Mouse (Mus musculus): ENCODE data around the gene Esyt3.
A peak's percentile ranks its signal among the peaks of the same experiment; 100 is the strongest.

Esyt3 gene

DNA sequence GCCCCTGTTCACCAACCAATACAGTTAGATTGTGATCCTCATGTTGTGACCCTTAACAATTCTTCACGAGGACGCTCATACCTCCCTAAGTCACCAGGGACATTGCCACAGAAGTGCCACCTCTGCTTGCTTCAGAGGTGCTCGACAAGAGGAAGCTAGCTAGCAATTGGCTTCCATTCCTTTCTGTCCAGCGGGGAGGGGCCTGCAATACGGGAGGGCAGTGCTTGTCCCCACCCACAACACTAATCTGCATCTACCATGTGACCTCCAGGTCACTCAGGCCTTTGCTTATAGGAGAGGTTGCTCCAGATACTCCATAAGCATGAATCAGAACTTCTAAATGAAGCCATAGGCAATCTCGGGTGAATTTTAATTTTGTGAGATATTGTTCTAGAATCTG lies 5.0 kb downstream of the Esyt3 start:
- no peak for DNase-seq

DNA sequence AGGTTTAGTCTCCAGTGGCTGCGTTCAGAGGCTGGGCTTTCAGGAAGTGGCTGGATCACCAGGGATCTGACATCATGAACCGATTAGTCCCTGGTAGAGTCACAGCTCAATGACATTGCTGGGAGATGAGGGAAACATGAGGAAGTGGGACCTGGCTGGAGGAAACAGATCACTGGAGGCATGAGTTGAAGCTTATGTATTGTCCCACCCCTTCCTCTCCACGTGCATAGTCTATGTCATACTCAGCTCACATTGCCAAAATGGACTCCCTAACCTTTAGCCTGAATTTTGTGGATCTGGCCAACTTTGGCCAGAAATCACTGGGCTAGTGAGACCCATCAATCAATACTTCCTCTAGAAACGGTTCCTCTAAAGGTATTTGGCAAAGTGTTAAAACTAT lies 5.4 kb downstream of the Esyt3 start:
- DNase-seq = no peak

DNA sequence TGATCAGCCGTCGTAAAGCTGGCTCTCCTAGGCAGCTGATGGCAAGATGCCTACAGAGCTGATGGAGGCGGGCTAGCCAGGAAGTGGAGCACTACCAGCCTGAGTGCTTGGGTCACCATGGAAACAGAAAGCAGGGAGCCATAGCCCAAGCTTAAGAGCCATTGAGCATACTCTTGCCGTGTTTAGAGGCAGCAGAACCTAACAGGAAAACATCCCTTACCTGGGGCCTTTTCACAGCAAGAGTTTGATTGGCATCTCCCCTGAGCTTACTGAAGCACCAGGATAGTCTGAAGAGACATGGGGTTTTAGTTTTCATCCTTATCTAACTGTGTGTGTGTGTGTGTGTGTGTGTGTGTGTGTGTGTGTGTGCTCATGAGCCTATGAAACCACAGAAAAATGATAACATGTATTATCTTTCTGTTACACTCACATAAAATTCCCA lies 13.0 kb downstream of the Esyt3 start:
- DNase-seq = peak in 1 of 2 experiments; percentile 24

DNA sequence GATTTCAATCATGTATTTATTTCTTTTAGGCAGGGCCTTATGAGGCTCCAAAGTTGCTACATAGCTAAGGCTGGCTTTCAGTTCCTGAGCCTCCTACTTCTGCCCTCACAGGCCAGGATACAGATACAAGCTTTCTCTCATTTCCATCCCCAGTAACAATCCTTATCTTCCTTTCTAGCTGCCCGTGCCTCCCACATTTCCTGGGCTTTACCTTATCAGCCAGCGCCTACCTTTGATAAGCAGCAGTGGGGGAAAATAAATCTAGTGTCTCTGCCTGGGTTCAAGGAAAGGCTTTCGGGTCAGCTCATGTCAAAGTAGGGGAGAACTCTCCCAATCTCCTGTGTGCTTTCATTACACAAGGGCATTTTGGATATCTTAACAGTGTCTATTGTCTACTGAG lies 16.8 kb downstream of the Esyt3 start:
- no peak for DNase-seq

DNA sequence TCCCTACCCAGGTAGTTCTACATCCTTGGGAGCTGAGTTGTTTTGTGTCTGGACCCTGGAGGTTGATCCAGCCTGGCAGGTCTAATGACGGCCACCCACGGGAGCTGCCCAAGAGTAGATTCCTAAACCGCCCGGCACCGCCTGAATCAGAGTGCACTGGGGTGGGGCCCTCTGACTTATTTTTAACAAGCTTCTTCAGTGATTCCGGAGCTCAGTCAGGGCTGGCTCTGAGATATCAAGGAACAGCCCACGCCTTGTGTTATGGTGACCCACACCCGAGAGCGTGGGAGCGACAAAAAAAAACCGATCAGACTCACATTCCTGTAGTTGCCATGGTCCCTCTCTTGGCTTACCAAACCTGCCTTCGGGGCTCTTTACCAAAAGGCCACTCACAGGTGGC lies 18.2 kb downstream of the Esyt3 start:
- DNase-seq = no peak

DNA sequence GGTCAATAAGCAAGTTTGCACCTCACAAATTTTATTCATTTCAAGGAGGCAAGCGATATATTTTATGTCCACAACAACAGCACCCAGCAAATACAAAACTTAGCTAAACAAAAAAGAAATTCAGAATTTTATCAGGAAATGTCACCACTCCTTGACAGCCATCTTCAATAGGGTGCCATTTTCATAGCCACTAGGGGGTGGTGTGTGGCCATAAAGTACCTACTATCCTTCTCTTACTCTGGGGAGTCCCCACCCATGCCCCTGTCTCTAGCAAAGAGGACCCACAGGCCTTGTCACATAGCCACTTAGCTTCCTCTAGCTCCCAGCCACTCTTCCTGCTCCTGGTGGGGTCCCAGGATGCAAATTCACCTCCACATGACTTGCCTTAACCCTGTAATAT lies 19.2 kb downstream of the Esyt3 start:
- DNase-seq = no peak

DNA sequence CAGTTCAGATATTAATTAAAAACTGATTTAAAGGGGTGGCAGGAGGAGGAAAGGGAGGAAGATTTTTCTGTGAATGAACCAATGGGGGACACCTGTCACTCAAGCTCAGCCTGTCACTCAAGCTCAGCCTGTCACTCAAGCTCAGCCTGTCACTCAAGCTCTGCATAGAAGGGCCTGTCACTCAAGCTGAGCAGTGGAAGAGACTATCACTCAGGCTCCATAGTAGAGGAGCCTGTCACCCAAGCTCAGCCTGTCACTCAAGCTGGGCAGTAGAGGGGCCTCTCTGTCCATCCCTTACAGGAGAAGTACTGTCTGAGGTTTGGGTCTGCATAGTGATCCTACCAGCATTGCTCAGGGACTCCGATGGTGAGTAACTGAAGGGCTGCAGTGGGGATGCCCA lies 20.1 kb downstream of the Esyt3 start:
- no peak for DNase-seq

DNA sequence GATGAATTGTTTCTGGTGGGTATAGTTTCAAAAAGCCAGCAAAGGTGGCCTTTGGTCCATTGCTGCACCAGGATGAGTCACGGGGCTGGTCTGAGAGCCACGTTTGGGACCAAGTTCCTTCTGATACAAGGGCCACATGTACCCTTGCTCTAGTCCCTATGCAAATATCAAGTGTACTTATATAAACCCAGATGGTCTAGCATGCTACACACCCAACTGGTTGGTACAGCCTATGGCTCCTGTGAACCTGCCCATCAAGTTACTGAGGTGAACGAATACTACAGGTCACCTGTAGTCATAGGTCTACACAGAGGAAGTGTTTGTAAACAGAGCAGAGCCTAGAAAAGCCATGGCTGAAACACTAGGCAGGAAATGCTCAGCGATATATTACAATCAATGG lies 21.8 kb downstream of the Esyt3 start:
- DNase-seq = no peak

DNA sequence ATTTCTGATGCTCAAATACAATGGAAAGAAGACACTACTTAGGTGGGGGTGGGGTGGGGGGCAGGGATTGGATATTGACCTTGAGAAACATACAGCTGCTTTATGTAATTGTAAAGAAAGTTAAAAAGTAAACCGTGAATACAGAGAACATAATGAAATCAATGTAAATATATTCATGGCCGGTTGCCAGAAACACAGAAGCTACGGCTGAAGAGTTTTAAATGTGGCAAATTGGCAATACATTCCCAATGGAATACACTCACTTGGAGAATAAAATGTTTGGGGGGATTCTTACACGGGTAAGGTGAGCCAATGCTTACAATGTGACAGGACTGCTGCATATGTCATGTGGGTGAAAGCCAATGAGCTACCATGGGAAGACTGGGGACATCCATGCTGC lies 31.5 kb downstream of the Esyt3 start:
- DNase-seq = no peak

DNA sequence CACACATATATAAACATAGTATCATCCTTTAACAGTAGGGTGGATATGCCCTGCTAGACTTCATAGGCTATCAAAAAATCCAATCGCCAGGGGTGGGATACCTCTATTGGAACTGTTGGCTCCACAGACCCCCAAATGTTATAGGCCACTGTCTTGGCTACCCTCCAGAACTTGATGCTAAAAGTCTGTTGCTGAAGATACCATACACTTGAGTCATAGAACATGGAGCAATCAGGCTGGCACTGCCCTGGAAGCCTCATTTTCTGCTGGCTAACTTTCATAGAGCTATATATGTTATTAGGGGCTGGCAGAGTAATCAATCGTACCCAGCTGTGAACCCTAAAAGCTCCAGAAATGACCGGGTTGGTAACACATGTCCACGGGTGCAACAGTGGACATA lies 32.4 kb downstream of the Esyt3 start:
- no peak for DNase-seq

DNA sequence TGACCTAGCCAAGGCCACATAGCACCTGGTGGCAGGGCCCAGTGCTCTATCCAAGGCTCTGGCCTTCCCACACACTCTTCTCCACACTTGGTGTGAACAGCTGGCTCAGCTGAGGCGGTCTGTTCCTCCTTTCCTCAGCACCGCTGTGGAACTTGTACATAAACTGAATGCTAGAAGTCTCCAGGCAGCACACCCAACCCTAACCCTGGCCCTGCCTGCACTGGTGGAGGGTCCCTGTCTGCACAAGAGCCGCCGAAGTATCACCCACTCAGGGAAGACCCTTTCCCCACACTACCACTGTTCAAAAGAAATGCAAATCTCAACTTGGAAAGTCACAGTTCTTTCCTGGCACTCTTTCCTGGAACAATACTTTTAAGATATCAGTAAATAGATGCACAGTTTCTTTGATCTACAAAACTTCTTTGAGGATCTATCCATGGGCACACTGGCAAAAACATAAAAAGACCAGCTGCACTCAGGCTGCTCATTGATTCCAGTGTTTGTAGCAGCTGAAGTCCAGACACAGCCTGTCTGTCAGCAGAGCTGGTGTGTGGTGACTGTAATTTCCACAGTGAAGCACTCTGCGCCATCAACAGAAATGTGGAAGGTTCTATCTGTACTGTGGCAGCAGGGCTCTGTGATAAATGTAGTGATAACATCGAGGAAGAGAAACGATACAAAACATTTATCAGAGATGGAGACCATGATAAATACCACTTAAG lies 33.0 kb downstream of the Esyt3 start:
- DNase-seq = no peak

DNA sequence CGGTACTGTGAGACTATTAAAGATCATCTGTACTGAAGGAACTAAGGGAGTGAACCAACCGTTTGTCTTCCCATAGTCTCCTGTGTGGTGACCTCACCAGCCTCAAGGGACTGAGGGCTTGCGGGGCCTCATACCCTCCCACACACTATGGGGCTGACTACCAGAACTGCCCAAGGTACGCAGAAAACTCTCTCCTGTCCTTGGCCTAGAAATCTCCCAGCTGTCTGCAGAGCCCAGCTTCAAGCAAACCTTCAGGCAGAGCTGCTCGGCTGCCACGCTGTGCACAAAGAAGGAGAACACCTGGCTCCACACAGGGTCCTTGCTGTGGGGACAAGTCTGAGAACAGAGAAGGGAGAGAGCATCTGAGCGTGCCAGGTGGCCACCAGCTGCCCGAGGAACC lies 38.4 kb downstream of the Esyt3 start:
- peak in 1 of 2 experiments; percentile 20 for DNase-seq

DNA sequence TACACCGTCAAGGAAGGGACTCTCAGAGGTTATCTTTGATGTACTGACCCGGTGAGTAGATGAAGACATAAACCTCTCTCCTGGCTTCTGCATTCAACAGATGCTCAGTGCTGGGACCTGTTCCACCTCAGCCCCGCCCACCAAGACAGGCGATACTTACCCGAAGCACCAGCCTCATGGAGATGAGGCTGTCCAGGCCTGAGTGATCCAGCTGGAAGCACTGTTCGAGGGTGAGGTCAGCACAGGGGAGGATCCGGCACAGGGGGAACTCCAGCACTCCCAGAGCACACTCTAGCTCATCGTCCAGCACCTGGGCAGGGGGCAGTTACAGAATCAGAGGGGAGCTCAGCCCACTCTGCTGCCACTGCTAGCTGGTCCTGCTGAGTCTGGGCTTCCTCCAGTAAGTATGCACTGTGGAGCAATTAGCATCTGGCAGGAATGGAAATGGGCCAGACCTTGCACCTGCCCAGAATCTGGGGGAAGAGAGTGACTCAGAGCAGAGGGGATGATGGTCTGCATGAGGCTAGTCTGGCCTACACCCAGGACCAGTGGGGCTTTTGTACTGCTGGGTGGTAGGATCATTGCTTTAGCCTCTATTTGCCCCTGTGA lies 38.9 kb downstream of the Esyt3 start:
- no peak for DNase-seq

DNA sequence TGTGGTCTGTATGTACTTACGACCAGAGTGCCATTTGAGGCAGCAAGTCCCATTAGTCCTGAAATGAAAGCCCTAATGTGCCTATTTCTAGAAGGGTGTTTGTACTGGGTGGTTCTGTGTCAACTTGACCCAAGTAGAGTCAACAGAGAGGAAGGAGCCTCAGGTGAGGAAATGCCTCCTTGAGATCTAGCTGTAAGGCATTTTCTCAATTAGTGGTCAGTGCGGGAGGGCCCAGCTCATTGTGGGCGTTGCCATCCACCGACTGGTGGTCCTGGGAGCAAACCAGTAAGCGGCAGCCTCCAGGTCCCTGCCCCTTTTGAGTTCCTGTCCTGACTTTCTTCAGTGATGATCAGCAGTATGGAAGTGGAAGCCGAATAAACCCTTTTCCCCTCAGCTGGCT lies 52.1 kb downstream of the Esyt3 start:
- no peak for DNase-seq

DNA sequence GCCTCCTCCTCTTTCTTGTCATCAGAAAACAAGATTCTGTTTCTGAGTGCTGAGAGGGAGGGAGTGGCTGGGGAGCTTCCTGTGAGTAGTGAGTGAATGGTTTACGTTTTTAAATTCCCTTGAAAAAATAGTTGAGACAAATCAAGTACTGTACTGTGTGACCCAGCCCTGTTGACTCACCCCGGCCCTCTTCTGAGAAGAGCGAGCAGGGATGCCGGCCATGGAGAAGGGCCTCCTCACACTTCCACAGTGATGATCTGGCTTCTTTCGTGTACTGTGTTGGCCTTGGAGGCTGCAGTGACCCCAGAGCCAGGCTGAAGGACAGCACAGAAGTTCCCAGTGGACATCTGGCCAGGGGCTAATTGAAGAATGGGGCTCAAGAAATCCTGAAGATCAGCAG lies 54.1 kb downstream of the Esyt3 start:
- no peak for DNase-seq
